Mouse (Mus musculus): ENCODE measurements around the gene Agfg1. TPM values are rescaled to one million over a fixed set of nuclear protein-coding genes. Genes with fewer than 3 reads are reported as not detected.

Agfg1 gene
- total RNA-seq (2017), result 36.5 and 37.6 TPM in 2 replicates

- ATAC-seq (replicated peaks in 1 of 2; ENCODE audit: insufficient read depth in 1 of 2, low FRiP score in 2 of 2, low TSS enrichment in 1 of 2, low read depth in 1 of 2, poor library complexity in 2 of 2, severe bottlenecking in 2 of 2), result peak; percentile 92 to 93
These were observed at the start of gene Agfg1 for GRCm38 (mm10) chr1:82839296-82839613. Agfg1 (plus strand) TSS chr1:82839483.

GRCm38 (mm10) chr1:82791105-82791504 is 48.2 kb upstream of the Agfg1 start:
- no peak for ATAC-seq (replicated peaks in 1 of 2; ENCODE audit: insufficient read depth in 1 of 2, low FRiP score in 2 of 2, low TSS enrichment in 1 of 2, low read depth in 1 of 2, poor library complexity in 2 of 2, severe bottlenecking in 2 of 2)

GRCm38 (mm10) chr1:82792238-82792637 is 47.0 kb upstream of the Agfg1 start:
- ATAC-seq (replicated peaks in 1 of 2; ENCODE audit: insufficient read depth in 1 of 2, low FRiP score in 2 of 2, low TSS enrichment in 1 of 2, low read depth in 1 of 2, poor library complexity in 2 of 2, severe bottlenecking in 2 of 2), result no peak

- ATAC-seq (replicated peaks in 1 of 2; ENCODE audit: insufficient read depth in 1 of 2, low FRiP score in 2 of 2, low TSS enrichment in 1 of 2, low read depth in 1 of 2, poor library complexity in 2 of 2, severe bottlenecking in 2 of 2), result no peak
These were observed 46.2 kb upstream of the Agfg1 start for GRCm38 (mm10) chr1:82793110-82793509.

GRCm38 (mm10) chr1:82793986-82794385 is 45.3 kb upstream of the Agfg1 start:
- no peak for ATAC-seq (replicated peaks in 1 of 2; ENCODE audit: insufficient read depth in 1 of 2, low FRiP score in 2 of 2, low TSS enrichment in 1 of 2, low read depth in 1 of 2, poor library complexity in 2 of 2, severe bottlenecking in 2 of 2)

GRCm38 (mm10) chr1:82795211-82795610 is 44.1 kb upstream of the Agfg1 start:
- no peak for ATAC-seq (replicated peaks in 1 of 2; ENCODE audit: insufficient read depth in 1 of 2, low FRiP score in 2 of 2, low TSS enrichment in 1 of 2, low read depth in 1 of 2, poor library complexity in 2 of 2, severe bottlenecking in 2 of 2)

GRCm38 (mm10) chr1:82795702-82796443 is 43.4 kb upstream of the Agfg1 start:
- ATAC-seq (replicated peaks in 1 of 2; ENCODE audit: insufficient read depth in 1 of 2, low FRiP score in 2 of 2, low TSS enrichment in 1 of 2, low read depth in 1 of 2, poor library complexity in 2 of 2, severe bottlenecking in 2 of 2), result peak; percentile 24 to 25; a peak in 2 of 4 replicates

GRCm38 (mm10) chr1:82797088-82797487 is 42.2 kb upstream of the Agfg1 start:
- ATAC-seq (replicated peaks in 1 of 2; ENCODE audit: insufficient read depth in 1 of 2, low FRiP score in 2 of 2, low TSS enrichment in 1 of 2, low read depth in 1 of 2, poor library complexity in 2 of 2, severe bottlenecking in 2 of 2), result peak in 1 of 2 experiments; percentile 16; a peak in 1 of 4 replicates

- ATAC-seq (replicated peaks in 1 of 2; ENCODE audit: insufficient read depth in 1 of 2, low FRiP score in 2 of 2, low TSS enrichment in 1 of 2, low read depth in 1 of 2, poor library complexity in 2 of 2, severe bottlenecking in 2 of 2), result peak; percentile 66 to 84
These were observed 41.0 kb upstream of the Agfg1 start for GRCm38 (mm10) chr1:82798304-82798703.

- peak; percentile 13 to 40; a peak in 1 of 4 replicates for ATAC-seq (replicated peaks in 1 of 2; ENCODE audit: insufficient read depth in 1 of 2, low FRiP score in 2 of 2, low TSS enrichment in 1 of 2, low read depth in 1 of 2, poor library complexity in 2 of 2, severe bottlenecking in 2 of 2)
These were observed 40.4 kb upstream of the Agfg1 start for GRCm38 (mm10) chr1:82798922-82799321.

- no peak for ATAC-seq (replicated peaks in 1 of 2; ENCODE audit: insufficient read depth in 1 of 2, low FRiP score in 2 of 2, low TSS enrichment in 1 of 2, low read depth in 1 of 2, poor library complexity in 2 of 2, severe bottlenecking in 2 of 2)
These were observed 38.0 kb upstream of the Agfg1 start for GRCm38 (mm10) chr1:82801105-82801783.

GRCm38 (mm10) chr1:82803608-82804007 is 35.7 kb upstream of the Agfg1 start:
- no peak for ATAC-seq (replicated peaks in 1 of 2; ENCODE audit: insufficient read depth in 1 of 2, low FRiP score in 2 of 2, low TSS enrichment in 1 of 2, low read depth in 1 of 2, poor library complexity in 2 of 2, severe bottlenecking in 2 of 2)

- no peak for ATAC-seq (replicated peaks in 1 of 2; ENCODE audit: insufficient read depth in 1 of 2, low FRiP score in 2 of 2, low TSS enrichment in 1 of 2, low read depth in 1 of 2, poor library complexity in 2 of 2, severe bottlenecking in 2 of 2)
These were observed 35.2 kb upstream of the Agfg1 start for GRCm38 (mm10) chr1:82804059-82804458.

GRCm38 (mm10) chr1:82806391-82806790 is 32.9 kb upstream of the Agfg1 start:
- ATAC-seq (replicated peaks in 1 of 2; ENCODE audit: insufficient read depth in 1 of 2, low FRiP score in 2 of 2, low TSS enrichment in 1 of 2, low read depth in 1 of 2, poor library complexity in 2 of 2, severe bottlenecking in 2 of 2), result no peak

GRCm38 (mm10) chr1:82807206-82807605 is 32.1 kb upstream of the Agfg1 start:
- no peak for ATAC-seq (replicated peaks in 1 of 2; ENCODE audit: insufficient read depth in 1 of 2, low FRiP score in 2 of 2, low TSS enrichment in 1 of 2, low read depth in 1 of 2, poor library complexity in 2 of 2, severe bottlenecking in 2 of 2)

GRCm38 (mm10) chr1:82808564-82808963 is 30.7 kb upstream of the Agfg1 start:
- no peak for ATAC-seq (replicated peaks in 1 of 2; ENCODE audit: insufficient read depth in 1 of 2, low FRiP score in 2 of 2, low TSS enrichment in 1 of 2, low read depth in 1 of 2, poor library complexity in 2 of 2, severe bottlenecking in 2 of 2)

GRCm38 (mm10) chr1:82811766-82812165 is 27.5 kb upstream of the Agfg1 start:
- ATAC-seq (replicated peaks in 1 of 2; ENCODE audit: insufficient read depth in 1 of 2, low FRiP score in 2 of 2, low TSS enrichment in 1 of 2, low read depth in 1 of 2, poor library complexity in 2 of 2, severe bottlenecking in 2 of 2), result no peak

GRCm38 (mm10) chr1:82815941-82816716 is 23.2 kb upstream of the Agfg1 start:
- peak; percentile 51 to 57; a peak in 2 of 4 replicates for ATAC-seq (replicated peaks in 1 of 2; ENCODE audit: insufficient read depth in 1 of 2, low FRiP score in 2 of 2, low TSS enrichment in 1 of 2, low read depth in 1 of 2, poor library complexity in 2 of 2, severe bottlenecking in 2 of 2)

Measured in hematopoietic stem cell, adult 5-6 weeks (primary cell).